16 mouse cellular contexts compared by ENCODE assay signal in genomic region chr13:98078251-98078650, GRCm38 (mm10).
DNase-seq lines count a peak whose midpoint lies in the region; ATAC-seq and TF ChIP-seq lines count a peak whose summit lies in the region.
"Had no signal": no experiment of that assay in that cellular context is flagged by ENCODE, and none has a peak within 500 bp of the region (broad histone marks: within the 10 kb centered on the region; RNA-seq: fewer than 3 reads in every experiment).

No protein-coding gene starts in this region.

- H3K27ac ChIP-seq in heart, embryonic 10.5 days, result no peak overlapping the region
- peak overlapping the region; percentile 28; the same call in 1 of the 2 replicates for H3K27ac ChIP-seq in intestine, embryonic 16.5 days (ENCODE audit: low read length)
- no peak overlapping the region for H3K27ac ChIP-seq in intestine, postnatal 0 days (ENCODE audit: low read depth, low read length)
- H3K27ac ChIP-seq in brown adipose tissue, adult 24 weeks (replicated peaks; ENCODE audit: low read depth, low read length), result peak overlapping the region; percentile 59
- H3K27ac ChIP-seq in stomach, embryonic 15.5 days, result peak overlapping the region; percentile 41; the same call in 1 of the 2 replicates
- H3K27ac ChIP-seq: hindbrain, embryonic 12.5 days; macrophage; neural tube, embryonic 13.5 days had no signal

- no peaks in the 10 kb centered on the region for H3K36me3 ChIP-seq in heart, embryonic 10.5 days
- no peaks in the 10 kb centered on the region for H3K36me3 ChIP-seq in intestine, embryonic 16.5 days (ENCODE audit: control insufficient read depth, insufficient read depth, low read length)
- H3K36me3 ChIP-seq in intestine, postnatal 0 days (ENCODE audit: control insufficient read depth, insufficient read depth), result no peaks in the 10 kb centered on the region
- H3K36me3 ChIP-seq in stomach, embryonic 15.5 days, result 0 out of 2 replicates have a peak, but pooled peaks cover 4% of the 10 kb centered on the region
- H3K36me3 ChIP-seq: hindbrain, embryonic 12.5 days; neural tube, embryonic 13.5 days had no signal

- no peak overlapping the region for H3K4me3 ChIP-seq in heart, embryonic 10.5 days
- H3K4me3 ChIP-seq in intestine, embryonic 16.5 days (ENCODE audit: low read length), result no peak overlapping the region
- H3K4me3 ChIP-seq in intestine, postnatal 0 days (ENCODE audit: low read depth, low read length), result no peak overlapping the region
- no peak overlapping the region for H3K4me3 ChIP-seq in brown adipose tissue, adult 24 weeks (ENCODE audit: insufficient read depth, low read depth, low read length)
- no peak overlapping the region for H3K4me3 ChIP-seq in stomach, embryonic 15.5 days (replicated peaks)
- H3K4me3 ChIP-seq: hindbrain, embryonic 12.5 days; neural tube, embryonic 13.5 days had no signal

- no peak overlapping the region for H3K4me2 ChIP-seq in intestine, embryonic 16.5 days (ENCODE audit: low read depth, low read length)
- no peak overlapping the region for H3K4me2 ChIP-seq in intestine, postnatal 0 days (replicated peaks; ENCODE audit: low read depth)
- H3K4me2 ChIP-seq in stomach, embryonic 15.5 days, result no peak overlapping the region
- H3K4me2 ChIP-seq: hindbrain, embryonic 12.5 days; midbrain, embryonic 11.5 days; neural tube, embryonic 13.5 days had no signal

- peak; percentile 91 for DNase-seq in heart, adult 11 months
- DNase-seq in heart, embryonic 10.5 days (ENCODE audit: low spot score), result no peak
- no peak for DNase-seq in embryo, embryonic 10 days (ENCODE audit: low spot score)
- DNase-seq: adrenal gland, postnatal 36 days; cerebellum, adult 8-10 months; forebrain, postnatal 0 days; lung, adult 2 months; thymus, postnatal 4 days had no signal

- no peak for TF ChIP-seq CTCF in intestine, postnatal 0 days (IDR thresholded peaks at IDR 0.05; ENCODE audit: low read depth)

- no peaks in the 10 kb centered on the region for H3K9me3 ChIP-seq in heart, embryonic 10.5 days
- H3K9me3 ChIP-seq in intestine, embryonic 16.5 days (ENCODE audit: control insufficient read depth, low read length), result 0 out of 2 replicates have a peak, but pooled peaks cover 4% of the 10 kb centered on the region
- no peaks in the 10 kb centered on the region for H3K9me3 ChIP-seq in intestine, postnatal 0 days (ENCODE audit: control insufficient read depth)
- no peaks in the 10 kb centered on the region for H3K9me3 ChIP-seq in stomach, embryonic 15.5 days
- H3K9me3 ChIP-seq: hindbrain, embryonic 12.5 days; neural tube, embryonic 13.5 days had no signal

- WGBS in heart, embryonic 10.5 days, result 76% methylated on average over 5 of the region's 5 CpGs
- WGBS in intestine, embryonic 16.5 days, result 75% methylated on average over 5 of the region's 5 CpGs
- 74% methylated on average over 5 of the region's 5 CpGs for WGBS in intestine, postnatal 0 days
- WGBS in stomach, embryonic 15.5 days, result 72% methylated on average over 5 of the region's 5 CpGs

- H3K27me3 ChIP-seq in heart, embryonic 10.5 days (ENCODE audit: insufficient read depth, poor library complexity, severe bottlenecking), result no peaks in the 10 kb centered on the region
- no peaks in the 10 kb centered on the region for H3K27me3 ChIP-seq in intestine, embryonic 16.5 days (replicated peaks; ENCODE audit: control insufficient read depth, insufficient read depth, low read length)
- H3K27me3 ChIP-seq in intestine, postnatal 0 days (replicated peaks; ENCODE audit: control insufficient read depth, insufficient read depth, low read length), result no peaks in the 10 kb centered on the region
- no peaks in the 10 kb centered on the region for H3K27me3 ChIP-seq in stomach, embryonic 15.5 days (replicated peaks)
- H3K27me3 ChIP-seq: hindbrain, embryonic 12.5 days; neural tube, embryonic 13.5 days had no signal

- H3K4me1 ChIP-seq in heart, embryonic 10.5 days, result no peaks in the 10 kb centered on the region
- H3K4me1 ChIP-seq in intestine, embryonic 16.5 days (ENCODE audit: control insufficient read depth, insufficient read depth, low read length), result peaks cover 2% of the 10 kb centered on the region; the same call in 1 of the 2 replicates
- no peaks in the 10 kb centered on the region for H3K4me1 ChIP-seq in intestine, postnatal 0 days (replicated peaks; ENCODE audit: control insufficient read depth, insufficient read depth, low read length)
- H3K4me1 ChIP-seq in brown adipose tissue, adult 24 weeks (ENCODE audit: control insufficient read depth, insufficient read depth, insufficient read length, low read length), result peaks cover 36% of the 10 kb centered on the region
- H3K4me1 ChIP-seq in stomach, embryonic 15.5 days, result no peaks in the 10 kb centered on the region
- H3K4me1 ChIP-seq: hindbrain, embryonic 12.5 days; neural tube, embryonic 13.5 days had no signal

- H3K9ac ChIP-seq in intestine, embryonic 16.5 days (ENCODE audit: low read depth, low read length), result no peak overlapping the region
- H3K9ac ChIP-seq in intestine, postnatal 0 days (ENCODE audit: low read depth, low read length), result no peak overlapping the region
- H3K9ac ChIP-seq in stomach, embryonic 15.5 days, result no peak overlapping the region
- H3K9ac ChIP-seq: forebrain, postnatal 0 days; hindbrain, embryonic 12.5 days; neural tube, embryonic 13.5 days had no signal

- ATAC-seq in intestine, embryonic 16.5 days, result no peak
- no peak for ATAC-seq in intestine, postnatal 0 days
- no peak for ATAC-seq in stomach, embryonic 15.5 days (ENCODE audit: insufficient read depth, low FRiP score, low read depth)
- ATAC-seq: forebrain, postnatal 0 days had no signal

Comparison
In these comparisons a context has a peak if more than half of its experiments do, and no peak if none do; other contexts are left out.
1. H3K27ac ChIP-seq: peak in intestine, embryonic 16.5 days (single experiment), brown adipose tissue, adult 24 weeks (single experiment) and stomach, embryonic 15.5 days (single experiment); none in heart, embryonic 10.5 days (single experiment) and intestine, postnatal 0 days (single experiment).